Mouse (Mus musculus) kidney, postnatal 36 days (tissue): Measurements from ENCODE around the gene Krtap10-10.
A peak's percentile ranks its signal among the peaks of the same experiment; 100 is the strongest.
"Not testable (repeated sequence)": the region's sequence is repeated elsewhere in the genome, so short reads cannot be mapped to it uniquely, and the experiment has no call there.

Experiments
- DNase-seq, 2 experiments: peaks; one replicate each; pipeline ENCODE4 v3.0.0; 2021 to 2022; ENCODE audit warnings: mixed read lengths in 2 of 2

The Krtap10-10 gene

GRCm38 (mm10) chr10:77835647-77836046 is at the start of gene Krtap10-10:
Krtap10-10 (plus strand) TSS chr10:77835947.
- DNase-seq, result no peak

GRCm38 (mm10) chr10:77787876-77788275 is 47.9 kb upstream of the Krtap10-10 start, which contains the start of gene Gm7137:
Gm7137 (minus strand) TSS chr10:77788200.
- not testable (repeated sequence) for DNase-seq

- no peak for DNase-seq
These were observed 47.1 kb upstream of the Krtap10-10 start for GRCm38 (mm10) chr10:77788621-77789020.

GRCm38 (mm10) chr10:77794976-77795375 is 40.8 kb upstream of the Krtap10-10 start, which contains the start of gene Gm9639:
Gm9639 (minus strand) TSS chr10:77795076.
- DNase-seq, result no peak

- no peak for DNase-seq
These were observed 38.1 kb upstream of the Krtap10-10 start for GRCm38 (mm10) chr10:77797677-77798076.

- DNase-seq, result not testable (repeated sequence)
These were observed 37.4 kb upstream of the Krtap10-10 start for GRCm38 (mm10) chr10:77798164-77798920.

GRCm38 (mm10) chr10:77798921-77799508 is 36.7 kb upstream of the Krtap10-10 start, which contains the start of gene Gm19668:
Gm19668 (minus strand) TSS chr10:77799133.
- DNase-seq, result no peak

- DNase-seq, result no peak
These were observed 31.7 kb upstream of the Krtap10-10 start for GRCm38 (mm10) chr10:77804095-77804494.

GRCm38 (mm10) chr10:77811743-77812142 is 24.0 kb upstream of the Krtap10-10 start, which contains the start of gene Gm9507:
Gm9507 (minus strand) TSS chr10:77811843.
- no peak for DNase-seq

GRCm38 (mm10) chr10:77814382-77814781 is 21.4 kb upstream of the Krtap10-10 start, which contains the start of gene Gm2696:
Gm2696 (plus strand) TSS chr10:77814682.
- DNase-seq, result no peak

- peak; percentile 3 to 53 for DNase-seq
These were observed 20.2 kb upstream of the Krtap10-10 start for GRCm38 (mm10) chr10:77815514-77815913.

GRCm38 (mm10) chr10:77818523-77818922 is 17.2 kb upstream of the Krtap10-10 start:
- DNase-seq, result no peak

- no peak for DNase-seq
These were observed 16.5 kb upstream of the Krtap10-10 start for GRCm38 (mm10) chr10:77819203-77819602.

- no peak for DNase-seq
These were observed 8.8 kb upstream of the Krtap10-10 start, which contains the start of gene Krtap10-4 for GRCm38 (mm10) chr10:77826951-77827350. Krtap10-4 (minus strand) TSS chr10:77827095.

- DNase-seq, result no peak
These were observed 3.3 kb downstream of the Krtap10-10 start for GRCm38 (mm10) chr10:77839006-77839405.

GRCm38 (mm10) chr10:77846503-77846902 is 10.8 kb downstream of the Krtap10-10 start, which contains the start of gene Gm36176:
Gm36176 (plus strand) TSS chr10:77846803.
- DNase-seq, result no peak

- DNase-seq, result no peak
These were observed 11.2 kb downstream of the Krtap10-10 start for GRCm38 (mm10) chr10:77846961-77847360.

GRCm38 (mm10) chr10:77847538-77847937 is 11.8 kb downstream of the Krtap10-10 start:
- no peak for DNase-seq

GRCm38 (mm10) chr10:77852559-77852958 is 16.8 kb downstream of the Krtap10-10 start, which contains the start of gene Gm10318:
Gm10318 (plus strand) TSS chr10:77852859.
- no peak for DNase-seq

GRCm38 (mm10) chr10:77861675-77862074 is 25.9 kb downstream of the Krtap10-10 start, which contains the start of gene Gm3285:
Gm3285 (plus strand) TSS chr10:77861975.
- no peak for DNase-seq

- peak; percentile 67 to 72 for DNase-seq
These were observed 28.5 kb downstream of the Krtap10-10 start for GRCm38 (mm10) chr10:77864067-77864761.

GRCm38 (mm10) chr10:77864762-77865143 is 29.0 kb downstream of the Krtap10-10 start:
- no peak for DNase-seq

GRCm38 (mm10) chr10:77867546-77867945 is 31.8 kb downstream of the Krtap10-10 start:
- peak in 1 of 2 experiments; percentile 9 for DNase-seq
